Mouse (Mus musculus) kidney, embryonic 16.5 days (tissue): ENCODE results near the gene Rpl19. TPM values are rescaled to one million over a fixed set of nuclear protein-coding genes. Genes with fewer than 3 reads are reported as not detected.
A peak's percentile ranks its signal among the peaks of the same experiment; 100 is the strongest.

Experiments used
- ATAC-seq: fragments of 200-750 bp; cut with Nextera tagmentation; 2 replicates; pipeline ENCODE4 v1.8.0; 2017; ENCODE audit warnings: moderate TSS enrichment; ENCODE audit not compliant: low FRiP score, low TSS enrichment
- H3K27ac ChIP-seq: fragments of 300-500 bp; sonication (generic); 2 replicates; pipeline ENCODE4 v1.5.1; 2014; ENCODE audit warnings: low read length
- H3K27me3 ChIP-seq: fragments of 300-500 bp; sonication (generic); 2 replicates; pipeline ENCODE4 v1.6.1; 2014; ENCODE audit warnings: low read length, control low read depth, mixed read lengths; ENCODE audit not compliant: insufficient read depth
- H3K36me3 ChIP-seq: fragments of 300-500 bp; sonication (generic); 2 replicates; pipeline ENCODE4 v1.6.1; 2014; ENCODE audit warnings: low read length, control low read depth, mixed read lengths; ENCODE audit not compliant: insufficient read depth
- H3K4me1 ChIP-seq: fragments of 300-500 bp; sonication (generic); 2 replicates; pipeline ENCODE4 v1.6.1; 2014; ENCODE audit warnings: low read length, control low read depth, mixed read lengths; ENCODE audit not compliant: insufficient read depth
- H3K4me2 ChIP-seq: fragments of 300-500 bp; sonication (generic); replicated peaks from 2 replicates; pipeline ENCODE4 v1.6.1; 2014; ENCODE audit warnings: low read depth, low read length
- H3K4me3 ChIP-seq: fragments of 300-500 bp; sonication (generic); 2 replicates; pipeline ENCODE4 v1.5.1; 2014; ENCODE audit warnings: mild to moderate bottlenecking, low read length
- H3K9ac ChIP-seq: fragments of 300-500 bp; sonication (generic); replicated peaks from 2 replicates; pipeline ENCODE4 v1.6.1; 2014; ENCODE audit warnings: low read length
- H3K9me3 ChIP-seq: fragments of 300-500 bp; sonication (generic); 2 replicates; pipeline ENCODE4 v1.6.1; 2016; ENCODE audit warnings: low read length, control low read depth
- WGBS: fragments of 180-500 bp; shearing (Covaris S2); extraction: QIAGEN DNeasy Blood & Tissue Kit; methylation state at CpG from one replicate; pipeline ENCODE4 v1.1.7; 2014; 5-methylcytosine and 5-hydroxymethylcytosine counted together
- polyA plus RNA-seq: library from polyadenylated mRNA; unstranded; fragments of >200 nt; fragmentation: Nextera tagmentation; extraction: Ambion mirVana; gene quantifications from 2 replicates; pipeline ENCODE4 v1.2.1, GENCODE M21; 2015

Rpl19 gene
- polyA plus RNA-seq, 1 experiment from 2014 or later = 1,086 TPM

DNA sequence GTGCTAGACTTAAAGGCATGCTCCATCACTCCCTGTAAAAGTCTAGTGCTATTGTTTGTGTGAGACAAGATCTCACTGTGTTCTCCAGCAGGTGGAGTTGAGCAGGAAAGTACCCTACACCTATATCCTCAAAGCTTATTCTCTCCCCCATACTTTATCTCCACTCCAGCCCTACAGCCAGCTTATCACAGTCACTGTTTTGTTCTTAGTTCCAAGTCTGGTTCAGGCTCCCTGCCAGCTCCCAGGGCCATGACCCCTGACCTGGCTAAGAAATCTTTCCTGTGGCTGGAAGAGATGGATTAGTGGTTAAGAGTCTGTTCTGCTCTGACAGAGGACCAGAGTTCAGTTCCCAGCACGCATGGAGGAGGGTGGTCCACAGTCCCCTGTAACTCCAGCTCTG, 20.0 kb downstream of the Rpl19 start:
- no peak overlapping the region for H3K27ac ChIP-seq
- H3K9me3 ChIP-seq = no peaks in the 10 kb centered on the region
- H3K36me3 ChIP-seq = no peaks in the 10 kb centered on the region
- 56% methylated on average over 1 of the region's 1 CpGs for WGBS
- H3K4me1 ChIP-seq = peaks cover 14% of the 10 kb centered on the region
- peaks cover 4% of the 10 kb centered on the region; the same call in 1 of the 2 replicates for H3K27me3 ChIP-seq
- no peak overlapping the region for H3K4me3 ChIP-seq
- no peak overlapping the region for H3K4me2 ChIP-seq
- no peak overlapping the region for H3K9ac ChIP-seq
- no peak for ATAC-seq

DNA sequence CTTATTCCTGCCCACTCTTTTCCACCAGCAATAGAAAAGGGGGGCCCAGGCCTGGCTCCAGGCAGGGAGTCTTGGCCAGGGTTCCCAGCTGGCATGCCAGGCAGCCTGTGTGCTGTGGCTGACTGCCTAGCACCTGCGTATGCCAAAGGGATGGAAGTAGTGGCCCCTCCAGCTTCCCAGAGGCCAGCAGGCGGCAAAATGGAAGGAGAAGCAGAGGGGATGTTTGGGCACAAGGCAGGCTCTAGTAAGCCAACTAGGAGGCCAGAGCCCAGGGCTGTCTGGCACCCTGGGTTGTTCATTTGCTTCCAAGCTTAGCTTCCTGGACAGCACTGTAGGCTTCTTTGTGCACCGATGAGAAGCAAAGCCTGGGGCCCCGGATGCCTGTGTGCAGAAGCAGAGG, 21.2 kb downstream of the Rpl19 start:
- Histone ChIP-seq H3K36me3 (no peaks in the 10 kb centered on the region), H3K27ac (no peak overlapping the region)
- ATAC-seq = no peak

DNA sequence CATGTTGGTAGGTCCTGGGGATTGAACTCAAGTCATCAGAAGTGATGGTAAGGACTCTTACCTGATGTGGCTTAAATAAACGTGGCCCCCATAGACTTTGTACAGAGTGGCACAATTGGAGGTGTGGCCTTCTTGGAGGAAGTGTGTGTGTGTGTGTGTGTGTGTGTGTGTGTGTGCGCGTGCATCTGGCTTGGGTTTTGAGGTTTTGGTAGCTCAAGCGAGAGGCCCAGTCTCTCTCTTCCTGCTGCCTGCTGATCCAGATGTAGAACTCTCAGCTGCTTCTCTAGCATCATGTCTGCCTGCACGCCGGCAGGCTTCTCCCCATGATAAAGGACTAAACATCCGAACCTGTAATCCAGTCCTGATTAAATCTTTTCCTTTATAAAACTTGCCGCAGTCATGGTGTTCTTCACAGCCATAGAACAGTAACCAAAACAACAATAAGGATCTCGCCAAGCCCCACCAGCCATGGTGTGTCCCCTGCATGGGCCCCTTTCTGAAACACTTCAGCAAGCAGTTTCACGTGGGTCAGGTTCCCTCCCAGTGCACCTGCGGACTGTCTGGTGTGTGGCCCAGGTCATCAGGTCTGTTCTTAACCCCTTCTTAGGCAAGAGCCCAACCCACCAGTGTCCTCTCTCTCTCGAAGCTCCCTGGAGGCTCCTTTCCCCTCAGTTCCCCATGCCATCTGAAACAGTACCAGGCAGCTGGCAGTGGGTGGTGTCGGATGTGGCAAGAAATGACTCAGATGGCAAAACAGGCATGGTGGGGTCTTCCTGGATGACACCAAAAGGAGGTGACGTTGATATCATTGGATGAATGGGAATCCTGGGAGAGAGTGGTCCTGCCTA, 23.4 kb downstream of the Rpl19 start:
- H3K4me2 ChIP-seq = no peak overlapping the region
- H3K9ac ChIP-seq = no peak overlapping the region
- WGBS = 57% methylated on average over 14 of the region's 14 CpGs
- H3K36me3 ChIP-seq = no peaks in the 10 kb centered on the region
- no peak overlapping the region for H3K27ac ChIP-seq
- H3K9me3 ChIP-seq = no peaks in the 10 kb centered on the region
- peaks cover 26% of the 10 kb centered on the region for H3K4me1 ChIP-seq
- peaks cover 21% of the 10 kb centered on the region for H3K27me3 ChIP-seq
- no peak for ATAC-seq
- no peak overlapping the region for H3K4me3 ChIP-seq

More for the DNA sequence above, 21.2 kb downstream of the Rpl19 start:
- no peak overlapping the region for H3K9ac ChIP-seq
- H3K4me3 ChIP-seq = no peak overlapping the region
- H3K4me1 ChIP-seq = peaks cover 27% of the 10 kb centered on the region
- H3K4me2 ChIP-seq = no peak overlapping the region
- 73% methylated on average over 4 of the region's 4 CpGs for WGBS
- H3K9me3 ChIP-seq = no peaks in the 10 kb centered on the region
- peaks cover 16% of the 10 kb centered on the region for H3K27me3 ChIP-seq

DNA sequence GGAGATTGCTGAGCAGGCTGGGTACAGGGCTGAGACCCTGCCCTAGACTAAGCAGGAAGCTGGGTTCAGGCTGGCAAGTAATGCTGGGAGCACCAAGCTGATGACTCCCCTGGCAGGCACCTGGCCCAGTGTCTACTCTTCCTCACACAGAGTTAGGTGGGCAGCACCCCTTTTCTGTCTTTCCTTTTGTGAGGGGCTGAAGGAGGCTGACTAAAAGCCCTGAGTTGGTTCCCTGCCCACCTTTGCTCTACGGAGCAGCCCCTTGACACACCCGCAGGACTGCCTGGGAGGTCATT, 24.0 kb downstream of the Rpl19 start:
- Histone ChIP-seq H3K4me1 (peaks cover 26% of the 10 kb centered on the region), H3K4me3 (no peak overlapping the region), H3K9ac (no peak overlapping the region), H3K4me2 (no peak overlapping the region), H3K27me3 (peaks cover 24% of the 10 kb centered on the region), H3K36me3 (no peaks in the 10 kb centered on the region), H3K27ac (no peak overlapping the region), H3K9me3 (no peaks in the 10 kb centered on the region)
- WGBS = 16% methylated on average over 2 of the region's 2 CpGs
- no peak for ATAC-seq

DNA sequence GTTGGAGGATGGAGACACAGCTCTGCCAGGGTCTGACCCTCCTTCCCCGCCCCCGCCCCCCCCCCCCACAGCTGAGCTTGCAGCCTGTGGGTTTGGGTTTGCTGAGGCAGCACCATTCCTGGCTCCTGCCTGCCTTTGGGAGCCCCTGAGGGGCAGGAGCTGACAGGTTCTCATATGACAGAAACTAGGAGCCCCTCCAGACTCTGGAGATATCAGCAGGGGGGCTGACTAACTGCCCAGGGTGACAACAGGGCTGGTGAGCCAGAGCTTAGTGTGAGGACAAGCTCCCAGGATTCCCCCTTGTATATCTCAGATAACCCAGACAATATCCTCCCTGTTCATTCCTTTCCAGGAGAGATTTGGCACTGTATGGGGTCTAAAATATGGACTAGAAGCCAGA, 24.4 kb downstream of the Rpl19 start:
- H3K27me3 ChIP-seq = peaks cover 24% of the 10 kb centered on the region
- 20% methylated on average over 1 of the region's 2 CpGs for WGBS
- H3K9ac ChIP-seq = no peak overlapping the region
- peaks cover 26% of the 10 kb centered on the region for H3K4me1 ChIP-seq
- no peaks in the 10 kb centered on the region for H3K36me3 ChIP-seq
- no peak overlapping the region for H3K4me2 ChIP-seq
- no peak overlapping the region for H3K27ac ChIP-seq
- no peaks in the 10 kb centered on the region for H3K9me3 ChIP-seq
- ATAC-seq = no peak
- H3K4me3 ChIP-seq = no peak overlapping the region

DNA sequence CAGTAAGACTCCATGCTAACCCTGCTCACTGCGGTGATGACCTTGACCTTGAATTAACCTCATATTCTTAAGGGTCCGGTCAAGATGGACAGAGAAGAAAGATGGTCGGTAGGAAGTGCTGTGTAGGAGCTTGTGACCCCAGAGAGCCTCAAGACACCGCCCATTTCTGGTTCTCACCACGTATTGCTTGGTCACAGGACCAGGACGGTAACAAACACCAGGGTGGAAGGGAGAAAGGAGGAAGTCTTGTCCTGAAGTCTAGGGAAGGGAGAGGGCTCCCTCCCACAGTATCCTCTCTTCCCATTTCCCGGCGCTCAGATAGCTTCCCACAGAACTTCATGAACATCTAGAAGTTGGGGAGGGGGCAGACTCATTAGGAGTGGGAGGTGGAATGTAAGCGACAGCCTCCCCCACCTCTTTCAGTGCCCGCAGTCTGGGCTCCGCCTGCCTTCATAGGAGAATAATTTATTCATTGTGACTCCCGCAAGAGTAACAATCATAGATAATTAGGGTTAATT, 25.2 kb downstream of the Rpl19 start:
- peak overlapping the region; percentile 50 for H3K4me3 ChIP-seq
- H3K9ac ChIP-seq = peak overlapping the region; percentile 73; the same call in 1 of the 2 replicates
- H3K36me3 ChIP-seq = no peaks in the 10 kb centered on the region
- 3% methylated on average over 12 of the region's 12 CpGs for WGBS
- H3K4me1 ChIP-seq = peaks cover 26% of the 10 kb centered on the region
- no peak overlapping the region for H3K27ac ChIP-seq
- H3K4me2 ChIP-seq = peak overlapping the region; percentile 68
- H3K27me3 ChIP-seq = peaks cover 24% of the 10 kb centered on the region
- ATAC-seq = no peak
- no peaks in the 10 kb centered on the region for H3K9me3 ChIP-seq

DNA sequence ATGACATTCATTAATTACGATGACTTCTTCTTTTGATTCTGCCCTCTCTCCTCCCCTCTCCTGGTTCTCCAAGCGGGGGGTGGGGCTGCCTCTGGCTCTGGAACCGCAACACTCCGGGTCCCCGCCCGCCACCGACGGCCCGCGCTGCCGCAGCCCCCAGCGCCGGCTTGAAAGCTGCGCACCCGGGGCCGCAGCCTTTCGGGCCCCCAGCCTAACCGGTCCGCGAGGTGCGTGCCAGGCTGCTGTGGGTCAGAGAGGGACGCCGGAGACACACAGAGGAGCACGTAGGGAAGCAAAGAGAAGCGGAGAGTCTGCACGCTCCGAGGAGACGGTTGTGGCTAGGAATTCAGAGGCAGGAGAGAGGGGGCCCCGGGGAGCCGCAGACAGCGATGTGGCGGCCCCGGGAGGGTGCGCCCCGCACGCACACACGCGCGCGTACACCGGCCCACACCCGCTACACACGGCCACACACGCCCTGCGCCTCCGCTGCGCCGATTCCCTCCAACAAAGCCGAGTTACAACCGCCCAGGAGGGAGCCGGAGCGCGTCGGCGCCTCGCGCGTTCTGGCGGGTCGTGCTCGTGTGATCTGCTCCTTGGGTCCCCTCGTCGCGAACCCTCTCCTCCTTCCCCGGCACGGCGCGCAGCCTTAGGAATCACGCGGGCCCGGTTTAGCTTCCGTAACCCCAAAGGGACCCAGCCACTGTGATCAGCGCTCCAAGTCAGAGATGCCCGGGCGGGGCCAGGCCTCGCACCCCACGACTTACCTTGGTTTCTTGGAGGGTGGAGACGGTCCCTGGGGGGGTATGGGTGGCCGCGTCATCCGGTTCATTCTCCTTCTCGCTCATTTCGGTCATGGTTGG, 25.8 kb downstream of the Rpl19 start:
- Histone ChIP-seq H3K4me1 (peaks cover 31% of the 10 kb centered on the region), H3K4me3 (peak overlapping the region; percentile 50), H3K27ac (no peak overlapping the region), H3K9ac (peak overlapping the region; percentile 73), H3K9me3 (no peaks in the 10 kb centered on the region), H3K4me2 (peak overlapping the region; percentile 68), H3K36me3 (no peaks in the 10 kb centered on the region), H3K27me3 (peaks cover 24% of the 10 kb centered on the region)
- ATAC-seq = peak; percentile 33
- WGBS = under 1% methylated on average over 79 of the region's 83 CpGs

DNA sequence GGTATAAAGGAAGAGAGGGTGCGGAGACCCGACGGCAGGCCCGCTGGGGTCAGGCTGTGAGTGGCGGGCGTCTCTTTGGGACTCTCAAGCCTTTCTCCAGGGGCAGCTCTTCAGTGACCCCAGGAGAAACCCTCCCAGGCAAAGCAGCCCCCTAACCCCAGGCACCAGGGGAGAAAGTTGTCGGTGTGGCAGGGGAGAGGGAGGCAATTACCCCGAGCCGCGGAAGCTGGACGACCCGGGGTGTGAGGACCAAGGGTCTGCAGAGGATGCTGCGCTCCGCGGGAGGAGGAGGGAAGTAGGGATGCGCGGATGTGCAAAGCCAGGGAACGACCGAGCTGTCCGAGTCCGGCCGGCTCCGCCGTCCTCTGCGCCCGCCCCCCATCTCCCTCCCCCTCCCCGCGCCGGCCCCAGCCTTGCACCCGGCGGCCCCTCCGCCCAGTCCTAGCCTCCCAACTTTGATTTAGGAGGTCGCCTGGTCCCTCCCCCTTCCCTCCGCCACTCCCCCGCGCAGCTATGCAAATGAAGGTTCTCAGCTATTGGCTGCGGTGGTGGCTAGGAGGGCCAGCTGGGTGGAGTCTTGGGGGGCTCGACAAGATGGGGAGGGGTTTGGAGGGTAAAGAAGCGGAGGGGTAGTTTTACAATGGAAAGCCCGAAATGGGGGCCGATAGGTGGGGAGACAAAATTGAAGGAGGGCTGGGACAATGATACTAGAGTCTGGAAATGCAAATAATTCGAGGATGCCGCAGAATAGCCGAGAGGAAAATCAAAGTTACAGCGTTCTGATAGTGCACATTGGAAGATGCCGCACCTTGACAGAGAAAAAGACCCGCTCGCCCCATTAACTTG, 26.7 kb downstream of the Rpl19 start, which contains the start of gene Stac2:
Gene Stac2, minus strand, starts transcription at position 474 of the 846 bp plus-strand sequence.
- H3K27me3 ChIP-seq = peaks cover 24% of the 10 kb centered on the region
- peak within 1 kb of the TSS; percentile 73 for H3K9ac ChIP-seq
- H3K4me2 ChIP-seq = peak within 1 kb of the TSS; percentile 68
- WGBS = under 1% methylated on average over 45 of the region's 48 CpGs
- peaks cover 34% of the 10 kb centered on the region for H3K4me1 ChIP-seq
- peak; percentile 91 for ATAC-seq
- no peaks in the 10 kb centered on the region for H3K9me3 ChIP-seq
- no peaks in the 10 kb centered on the region for H3K36me3 ChIP-seq
- H3K27ac ChIP-seq = no peak within 1 kb of the TSS
- H3K4me3 ChIP-seq = peak within 1 kb of the TSS; percentile 50

DNA sequence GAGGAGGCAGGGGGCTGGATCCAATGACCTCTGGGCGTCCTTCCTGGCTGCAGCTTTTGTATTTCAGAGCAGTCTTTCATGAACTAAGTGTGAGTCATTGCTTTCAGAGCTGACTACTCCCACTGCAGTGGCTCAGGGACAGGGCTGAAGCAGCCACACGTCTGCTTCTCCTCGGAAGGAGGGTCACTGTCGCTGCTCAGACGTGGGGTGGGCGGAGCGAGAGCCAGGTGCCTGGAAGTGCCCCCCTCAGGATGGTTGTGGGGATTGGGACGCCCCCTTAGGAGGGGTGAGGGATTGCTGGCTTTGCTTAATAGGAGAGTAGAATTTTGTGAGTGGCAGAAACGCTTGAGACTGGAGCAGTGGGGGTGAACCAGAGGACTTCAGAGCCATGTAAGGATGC, 31.0 kb downstream of the Rpl19 start:
- Histone ChIP-seq H3K4me2 (0 out of 2 replicates have a peak overlapping the region, but pooled peaks have one; percentile 3), H3K9me3 (0 out of 2 replicates have a peak, but pooled peaks cover 2% of the 10 kb centered on the region), H3K36me3 (no peaks in the 10 kb centered on the region), H3K9ac (peak overlapping the region; percentile 25; the same call in 1 of the 2 replicates), H3K27ac (no peak overlapping the region), H3K27me3 (peaks cover 10% of the 10 kb centered on the region; the same call in 1 of the 2 replicates), H3K4me3 (no peak overlapping the region), H3K4me1 (peaks cover 14% of the 10 kb centered on the region)
- WGBS = 13% methylated on average over 9 of the region's 9 CpGs
- no peak for ATAC-seq
